Mouse (Mus musculus): ENCODE measurements around the gene Sigirr.

Sigirr gene

GRCm38 (mm10) chr7:141060426-141061242, 39.7 kb downstream of the Sigirr start, which contains the start of gene B4galnt4:
Gene B4galnt4, plus strand, starts transcription at chr7:141061104.
- peak in 1 of 2 experiments; percentile 30 for DNase-seq (ENCODE audit: low spot score in 2 of 2)

GRCm38 (mm10) chr7:141059929-141060328, 40.4 kb downstream of the Sigirr start:
- DNase-seq (ENCODE audit: low spot score in 2 of 2) = no peak

GRCm38 (mm10) chr7:141058601-141059341, 41.6 kb downstream of the Sigirr start:
- no peak for DNase-seq (ENCODE audit: low spot score in 2 of 2)

GRCm38 (mm10) chr7:141057541-141057940, 42.8 kb downstream of the Sigirr start:
- DNase-seq (ENCODE audit: low spot score in 2 of 2) = no peak

GRCm38 (mm10) chr7:141056976-141057375, 43.4 kb downstream of the Sigirr start:
- DNase-seq (ENCODE audit: low spot score in 2 of 2) = no peak

GRCm38 (mm10) chr7:141055785-141056184, 44.6 kb downstream of the Sigirr start:
- no peak for DNase-seq (ENCODE audit: low spot score in 2 of 2)

- no peak for DNase-seq (ENCODE audit: low spot score in 2 of 2)
Observed at GRCm38 (mm10) chr7:141052421-141052820, 48.0 kb downstream of the Sigirr start.

GRCm38 (mm10) chr7:141052016-141052415, 48.4 kb downstream of the Sigirr start:
- no peak for DNase-seq (ENCODE audit: low spot score in 2 of 2)

- no peak for DNase-seq (ENCODE audit: low spot score in 2 of 2)
Observed at GRCm38 (mm10) chr7:141051060-141051685, 49.2 kb downstream of the Sigirr start.

GRCm38 (mm10) chr7:141049326-141049725, 51.0 kb downstream of the Sigirr start:
- no peak for DNase-seq (ENCODE audit: low spot score in 2 of 2)

- DNase-seq (ENCODE audit: low spot score in 2 of 2) = peak; percentile 78 to 86
Observed at GRCm38 (mm10) chr7:141048226-141049218, 51.9 kb downstream of the Sigirr start.

- peak; percentile 35 to 43 for DNase-seq (ENCODE audit: low spot score in 2 of 2)
Observed at GRCm38 (mm10) chr7:141047581-141048225, 52.7 kb downstream of the Sigirr start.

GRCm38 (mm10) chr7:141046931-141047580, 53.3 kb downstream of the Sigirr start:
- DNase-seq (ENCODE audit: low spot score in 2 of 2) = peak in 1 of 2 experiments; percentile 32

- DNase-seq (ENCODE audit: low spot score in 2 of 2) = no peak
Observed at GRCm38 (mm10) chr7:141042539-141042938, 57.8 kb downstream of the Sigirr start.

GRCm38 (mm10) chr7:141041661-141042060, 58.7 kb downstream of the Sigirr start:
- no peak for DNase-seq (ENCODE audit: low spot score in 2 of 2)

Measured in spleen, postnatal 36 days (tissue).